Mouse (Mus musculus): ENCODE data around the gene Pllp. TPM values are rescaled to one million over a fixed set of nuclear protein-coding genes. Genes with fewer than 3 reads are reported as not detected.

Gene Pllp
- 1.3 and 1.9 TPM in 2 replicates for polyA plus RNA-seq (2012; rRNA removed)

DNA sequence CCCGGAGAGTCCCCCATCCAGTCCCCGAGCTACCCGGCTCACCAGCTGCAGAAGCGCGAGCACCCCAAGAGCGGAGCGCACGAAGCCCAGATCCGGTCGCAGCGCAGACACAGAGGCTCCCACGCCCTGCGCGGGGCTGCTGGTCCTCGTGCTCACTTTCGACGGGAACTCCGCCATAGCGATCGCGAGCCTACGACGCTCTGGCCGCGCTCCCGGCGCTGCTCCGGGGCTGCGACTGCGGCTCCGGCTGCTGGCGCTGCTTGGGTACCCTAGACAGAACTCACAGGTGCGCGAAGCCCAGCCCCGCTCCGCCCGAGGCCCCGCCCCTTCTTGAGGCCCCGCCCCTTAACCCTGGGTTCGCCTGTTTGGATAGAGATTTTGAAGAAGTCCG lies at the start of gene Pllp:
Gene Pllp, minus strand, starts transcription at position 285 of the 391 bp plus-strand sequence.

DNA sequence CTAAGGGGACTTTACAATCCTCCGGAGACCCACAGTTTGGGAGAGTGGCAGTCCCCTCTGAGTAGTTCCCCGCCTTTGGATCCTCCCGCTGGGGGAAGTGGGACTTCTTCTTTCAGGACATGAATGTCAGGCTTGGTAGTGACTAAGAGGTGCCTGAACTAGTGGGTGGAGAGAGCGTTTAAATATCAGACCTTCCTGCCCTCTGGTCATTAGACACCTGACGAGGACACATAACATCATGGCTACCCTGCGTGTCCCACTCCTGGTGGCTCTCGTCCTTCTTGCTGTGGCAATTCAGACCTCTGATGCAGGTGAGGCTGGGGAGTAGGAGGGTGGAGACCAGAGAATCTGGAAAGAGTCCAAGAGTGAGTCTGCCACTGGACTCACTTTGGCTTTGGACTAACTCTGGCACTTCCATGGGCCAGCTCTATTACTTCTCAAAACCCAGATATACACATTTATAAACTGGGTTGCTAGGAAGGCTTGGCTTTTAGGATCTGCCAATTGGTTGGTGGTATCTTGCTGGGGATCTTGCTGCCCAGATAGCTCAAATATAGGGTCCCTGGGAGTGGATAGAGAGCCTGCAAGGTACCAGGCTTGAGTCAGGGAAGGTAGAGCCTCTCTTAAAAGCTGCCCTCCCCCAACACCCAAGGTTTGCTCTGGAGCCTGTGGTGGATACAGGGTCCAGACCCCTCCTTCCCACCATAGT lies 49.6 kb upstream of the Pllp start, which contains the start of gene Ccl22:
Gene Ccl22, plus strand, starts transcription at position 115 of the 709 bp plus-strand sequence.

DNA sequence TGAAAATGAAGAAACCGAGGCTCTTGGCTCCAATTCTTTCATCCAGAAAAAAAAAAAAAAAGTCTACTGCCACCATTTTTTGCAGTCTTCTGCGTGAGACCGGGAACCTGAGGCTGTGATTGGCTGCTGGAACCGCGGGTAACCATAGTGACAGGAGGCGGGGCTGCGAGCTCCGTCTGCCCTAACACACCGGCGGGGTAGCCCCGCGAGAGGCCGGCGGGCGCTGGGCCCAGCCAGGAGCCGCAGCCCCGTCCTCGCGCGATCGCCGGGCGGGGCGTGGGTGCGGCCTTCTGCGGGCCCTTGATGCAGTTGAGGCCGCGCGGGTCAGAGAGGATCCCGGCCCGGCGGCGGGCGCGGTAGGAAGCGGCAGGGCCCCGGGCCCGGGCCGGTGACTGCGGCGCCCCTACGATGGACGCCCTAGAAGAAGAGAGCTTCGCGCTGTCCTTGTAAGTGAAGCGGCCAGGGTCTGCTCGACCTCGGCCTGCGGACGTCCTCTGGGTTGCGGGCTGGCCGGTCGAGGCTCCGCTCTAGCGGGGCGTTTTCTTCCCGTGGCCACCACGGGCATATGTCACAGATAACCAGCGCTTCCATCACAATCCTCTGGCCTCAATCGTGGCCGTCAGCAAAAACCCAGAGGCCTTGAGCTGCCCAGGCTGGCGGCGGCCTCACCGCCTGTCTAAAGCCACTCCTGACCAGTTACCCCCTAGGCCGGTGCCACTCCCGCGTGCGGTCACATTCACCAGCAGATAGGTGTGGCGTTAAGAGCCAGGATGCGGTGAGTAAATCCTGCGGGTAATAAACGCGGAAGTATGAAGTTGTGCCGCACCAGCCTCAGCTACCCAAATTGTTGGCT lies 29.4 kb downstream of the Pllp start, which contains the start of gene Arl2bp:
Gene Arl2bp, plus strand, starts transcription at position 145 of the 853 bp plus-strand sequence.

Other genes with a start within 250 kb of the Pllp start
- 5.0 TPM in 2 replicates for gene Cpne2, start 163.3 kb downstream of the Pllp start, polyA plus RNA-seq (2012; rRNA removed)
- 5.2 TPM in 2 replicates for gene Rspry1, start 94.3 kb downstream of the Pllp start, polyA plus RNA-seq (2012; rRNA removed)
- 12.8 and 14.2 TPM in 2 replicates for gene Fam192a, start 94.3 kb downstream of the Pllp start, polyA plus RNA-seq (2012; rRNA removed)
- gene Arl2bp, start 29.7 kb downstream of the Pllp start, polyA plus RNA-seq (2012; rRNA removed), result 13.0 and 13.5 TPM in 2 replicates
- 0.13 and 0.20 TPM in 2 replicates for gene Ccl22, start 49.3 kb upstream of the Pllp start, polyA plus RNA-seq (2012; rRNA removed)
- 0.71 and 0.73 TPM in 2 replicates for gene Cx3cl1, start 75.7 kb upstream of the Pllp start, polyA plus RNA-seq (2012; rRNA removed)
- gene Ccl17, start 114.2 kb upstream of the Pllp start, polyA plus RNA-seq (2012; rRNA removed), result 0.10 TPM in 1 of 2 replicates, not detected in the other
- gene Coq9, start 142.0 kb upstream of the Pllp start, polyA plus RNA-seq (2012; rRNA removed), result 65.0 and 70.7 TPM in 2 replicates
- 14.2 and 14.9 TPM in 2 replicates for gene Ciapin1, start 142.1 kb upstream of the Pllp start, polyA plus RNA-seq (2012; rRNA removed)
- 47.6 and 48.4 TPM in 2 replicates for gene Polr2c, start 161.2 kb upstream of the Pllp start, polyA plus RNA-seq (2012; rRNA removed)
- 4.0 and 4.2 TPM in 2 replicates for gene Dok4, start 180.1 kb upstream of the Pllp start, polyA plus RNA-seq (2012; rRNA removed)
- 1.9 and 2.3 TPM in 2 replicates for gene Ccdc102a, start 221.8 kb upstream of the Pllp start, polyA plus RNA-seq (2012; rRNA removed)
- gene Adgrg5, start 227.4 kb upstream of the Pllp start, polyA plus RNA-seq (2012; rRNA removed), result 0.28 and 0.39 TPM in 2 replicates